Mouse (Mus musculus) ES-CJ7 (cell line): Measurements from ENCODE around the gene Phtf2.
"Not testable (repeated sequence)": the region's sequence is repeated elsewhere in the genome, so short reads cannot be mapped to it uniquely, and the experiment has no call there.

Experiments used
- DNase-seq: peaks from one replicate; pipeline ENCODE4 v3.0.0; 2011; ENCODE audit warnings: low read depth, low spot score

Phtf2 gene

DNA sequence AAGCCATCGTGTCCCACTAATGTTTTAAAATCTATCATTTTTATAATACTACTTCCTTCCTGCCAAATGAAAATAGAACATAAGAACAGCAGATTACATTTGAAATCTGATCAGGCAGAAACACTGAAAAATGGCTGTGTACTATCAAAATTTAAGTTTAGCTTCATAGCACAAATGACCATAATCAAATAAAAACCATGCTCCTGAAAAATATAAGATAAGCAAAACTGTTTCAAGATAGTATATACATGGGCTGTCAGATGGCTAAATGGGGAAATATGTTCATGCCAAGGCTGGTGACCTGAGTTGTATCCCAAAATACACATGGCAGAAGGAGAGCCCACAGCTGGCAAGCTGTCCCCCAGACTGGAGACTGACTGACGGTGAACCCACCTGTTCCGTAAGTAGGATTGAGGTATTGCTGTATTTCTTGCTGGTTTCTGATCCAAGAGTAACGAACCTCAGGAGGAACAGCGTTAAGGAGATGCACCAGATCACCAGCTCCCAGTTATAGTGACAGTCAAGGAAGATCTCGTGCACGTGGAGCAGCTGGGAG lies 116.5 kb downstream of the Phtf2 start:
- no peak for DNase-seq

DNA sequence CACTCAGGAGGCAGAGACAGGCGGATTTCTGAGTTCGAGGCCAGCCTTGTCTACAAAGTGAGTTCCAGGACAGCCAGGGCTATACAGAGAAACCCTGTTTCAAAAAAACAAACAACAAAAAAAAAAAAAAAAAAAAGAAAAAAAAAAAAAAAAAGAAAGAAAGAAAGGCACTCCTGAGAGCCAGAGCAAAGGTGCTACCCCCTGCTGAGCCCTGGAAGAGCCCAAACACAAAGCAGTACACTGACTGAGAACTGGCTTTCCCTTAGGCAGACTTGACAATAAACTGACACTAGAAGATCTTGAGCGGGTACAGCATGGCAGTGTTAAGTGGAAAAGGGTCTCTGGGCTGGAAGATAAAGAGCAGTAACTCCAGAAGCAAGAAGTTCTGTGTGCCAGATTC lies 119.5 kb downstream of the Phtf2 start:
- DNase-seq = peak; percentile 52

DNA sequence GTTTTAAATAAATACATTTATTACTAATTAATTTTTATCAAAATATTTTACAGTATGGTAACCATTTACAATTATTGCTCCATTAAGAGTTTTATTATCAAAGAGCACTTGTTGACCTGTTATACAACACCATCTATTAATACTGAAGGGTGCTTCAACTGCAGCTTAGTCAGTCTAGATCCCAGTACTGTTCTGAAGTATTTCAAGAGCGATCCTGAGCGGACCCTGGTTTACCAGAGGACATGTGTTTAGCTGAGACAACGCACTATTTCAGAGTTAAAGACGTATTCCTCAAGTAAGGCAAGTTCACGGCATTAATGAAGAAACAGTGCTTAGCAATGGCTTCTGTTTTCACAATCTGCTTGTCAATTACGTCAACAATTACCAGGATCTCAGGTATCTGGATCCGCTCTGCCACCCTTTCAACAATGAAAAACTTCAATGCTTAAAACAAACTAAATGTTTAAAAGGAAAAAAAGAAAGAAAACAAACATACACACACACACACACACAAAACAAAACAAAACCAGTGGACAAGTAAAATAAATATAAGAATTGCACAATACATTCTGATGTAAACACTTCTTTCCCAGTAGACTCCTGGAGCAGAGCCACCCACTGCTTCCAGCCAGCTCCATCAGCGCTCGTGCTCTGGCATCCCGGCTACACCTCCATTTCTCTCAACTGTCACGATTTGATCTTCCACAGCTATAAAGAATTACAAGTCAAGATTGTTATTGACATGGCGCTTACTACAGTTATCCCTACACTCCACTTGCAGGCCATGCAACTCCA lies 121.4 kb downstream of the Phtf2 start:
- DNase-seq = no peak

DNA sequence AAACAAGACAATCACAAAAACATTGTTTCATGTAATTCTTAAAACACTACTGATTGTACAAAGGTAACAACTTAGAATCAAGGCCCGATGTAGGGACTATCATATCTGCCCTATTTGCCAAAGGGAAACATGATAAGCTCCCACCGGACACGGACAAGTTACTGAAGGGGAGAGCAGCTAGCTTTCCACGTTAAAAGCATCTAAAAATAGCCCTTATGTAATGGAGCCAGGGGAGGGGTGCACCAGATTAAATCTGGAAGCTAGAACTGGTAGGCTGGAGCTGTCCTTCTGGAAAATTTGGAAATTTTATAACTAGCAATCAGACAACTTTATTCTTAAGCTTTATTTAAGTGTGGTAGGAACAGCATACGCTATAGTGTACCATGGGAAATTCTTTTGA lies 122.2 kb downstream of the Phtf2 start:
- DNase-seq = no peak

DNA sequence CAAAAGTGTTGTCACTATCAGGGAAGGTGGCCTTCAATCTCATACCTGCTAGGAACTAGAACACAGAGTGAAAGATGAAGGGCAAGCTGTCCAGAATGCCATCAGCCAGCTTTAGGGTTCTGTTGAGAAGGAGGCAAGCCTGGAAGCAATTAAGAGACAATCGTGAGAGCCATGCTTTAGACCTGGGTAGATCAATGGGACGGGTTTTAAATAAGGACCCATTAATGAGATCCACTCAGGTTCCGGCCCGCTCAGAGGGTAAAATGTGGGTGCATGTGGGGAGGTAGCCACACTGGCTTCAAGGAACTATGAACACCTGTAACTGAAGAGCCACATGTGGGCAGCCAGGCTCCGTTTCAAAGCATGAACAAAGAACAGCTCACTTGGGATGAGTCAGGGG lies 128.0 kb downstream of the Phtf2 start:
- no peak for DNase-seq

DNA sequence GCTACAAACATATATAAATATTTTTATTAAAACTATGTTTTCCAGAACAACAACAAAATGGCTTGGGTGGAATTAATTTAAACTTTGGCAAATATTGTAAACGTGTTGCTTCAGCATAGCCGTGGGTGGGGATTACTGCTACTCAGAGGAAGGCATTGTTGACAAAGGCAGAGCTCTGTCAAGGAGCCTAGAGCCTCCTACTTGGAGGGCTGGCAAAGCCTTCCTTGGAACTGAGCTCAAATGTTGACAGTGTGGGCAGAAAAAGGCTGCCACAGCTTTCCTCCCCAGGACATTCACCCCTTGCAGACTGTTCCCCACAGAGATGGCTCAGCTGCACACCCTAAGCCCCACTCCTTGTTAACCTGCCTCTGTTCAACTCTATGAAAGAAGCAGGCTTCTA lies 128.8 kb downstream of the Phtf2 start:
- DNase-seq = no peak

DNA sequence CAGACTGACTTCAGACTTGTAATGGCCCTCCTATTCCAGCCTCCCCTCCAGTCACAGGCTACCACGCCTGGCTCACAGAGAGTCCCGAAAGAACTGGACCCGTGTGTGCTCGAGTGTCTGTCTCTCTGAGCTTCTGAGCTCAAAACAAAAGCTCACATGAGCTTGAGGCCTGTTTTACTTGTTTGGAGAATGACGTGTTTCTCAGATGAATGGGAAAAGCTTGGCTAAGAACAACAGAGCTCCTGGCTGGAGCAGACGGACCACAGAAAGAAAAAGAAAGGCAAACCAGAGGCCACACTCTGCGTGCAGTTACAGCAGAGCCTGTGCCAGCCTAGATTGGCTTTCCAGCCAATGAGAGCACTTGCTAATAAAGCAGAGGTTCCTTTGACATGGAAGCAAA lies 130.2 kb downstream of the Phtf2 start:
- no peak for DNase-seq

DNA sequence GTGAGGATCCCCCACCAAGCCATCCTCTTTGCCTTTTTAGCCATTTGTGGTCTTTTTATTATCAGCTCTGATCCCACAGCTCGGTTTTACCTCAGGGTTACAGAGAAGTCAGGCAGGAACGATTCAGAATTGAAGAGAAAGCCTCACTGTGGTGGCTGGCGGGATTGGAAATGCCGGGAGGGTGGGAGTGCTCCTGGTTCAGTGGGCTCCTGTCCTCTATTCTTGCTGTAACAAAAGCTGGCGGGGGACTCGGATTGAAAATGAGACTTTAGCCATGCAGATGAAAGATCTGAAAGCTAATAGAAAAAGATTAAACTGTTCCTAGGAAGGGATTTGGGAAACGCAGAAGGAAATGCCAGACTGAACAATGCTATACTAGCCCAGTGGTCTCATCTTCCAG lies 130.9 kb downstream of the Phtf2 start:
- DNase-seq = no peak

DNA sequence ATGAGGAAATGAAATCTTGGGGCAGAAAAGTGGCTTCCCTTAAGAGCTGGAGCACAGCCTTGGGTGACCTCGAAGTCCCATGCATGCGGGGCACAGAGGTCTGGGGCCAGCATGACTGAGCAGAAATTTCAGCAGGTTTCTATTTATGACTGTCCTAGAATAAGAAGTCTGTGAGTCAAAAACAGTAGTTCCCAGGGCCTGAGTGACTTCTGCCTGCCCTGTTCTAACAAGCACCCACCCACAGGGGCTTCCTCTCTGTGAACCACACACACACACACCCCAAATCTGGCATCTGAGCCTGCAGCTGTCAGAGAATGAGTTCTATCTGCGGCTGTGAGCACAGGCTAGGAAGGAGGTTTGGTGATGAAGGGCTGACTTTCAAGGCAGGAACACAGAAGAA lies 132.4 kb downstream of the Phtf2 start:
- DNase-seq = no peak

DNA sequence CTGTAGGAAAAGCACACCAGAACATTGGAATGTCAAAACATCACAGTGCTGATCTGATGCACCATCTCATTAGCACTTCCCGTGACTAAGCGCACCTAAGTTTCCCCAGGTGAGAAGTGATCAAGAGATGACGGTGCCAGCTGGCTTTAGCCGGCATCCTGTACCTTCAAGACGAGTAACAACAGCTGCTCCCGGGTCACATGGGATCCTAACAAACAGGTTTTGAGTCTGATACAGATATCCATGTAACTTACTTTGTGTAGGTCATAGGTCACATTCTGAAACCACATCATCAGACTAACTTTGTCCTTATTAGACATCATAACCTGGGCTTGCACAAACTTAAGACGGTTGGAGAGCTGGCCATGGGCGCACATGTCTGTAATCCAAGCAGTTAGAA lies 133.1 kb downstream of the Phtf2 start:
- no peak for DNase-seq

DNA sequence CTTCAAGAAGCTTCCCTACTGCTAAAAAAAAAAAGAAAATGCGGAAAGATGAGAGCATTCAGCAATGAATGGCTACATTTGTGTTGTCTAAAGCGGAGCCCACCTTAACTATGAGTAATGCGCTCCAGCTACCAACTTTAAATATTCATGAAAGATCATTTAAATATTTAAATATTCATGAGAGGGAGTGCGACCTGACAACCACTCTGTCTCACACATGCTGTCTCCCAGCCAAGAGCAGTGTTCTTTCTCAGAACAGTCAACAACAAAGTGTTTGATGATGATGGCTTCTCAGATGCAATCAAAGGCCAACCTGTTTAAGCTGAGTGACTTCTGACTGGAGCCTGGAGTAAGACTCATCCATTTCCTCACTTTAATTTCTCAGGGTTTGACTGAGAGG lies 133.8 kb downstream of the Phtf2 start:
- no peak for DNase-seq

DNA sequence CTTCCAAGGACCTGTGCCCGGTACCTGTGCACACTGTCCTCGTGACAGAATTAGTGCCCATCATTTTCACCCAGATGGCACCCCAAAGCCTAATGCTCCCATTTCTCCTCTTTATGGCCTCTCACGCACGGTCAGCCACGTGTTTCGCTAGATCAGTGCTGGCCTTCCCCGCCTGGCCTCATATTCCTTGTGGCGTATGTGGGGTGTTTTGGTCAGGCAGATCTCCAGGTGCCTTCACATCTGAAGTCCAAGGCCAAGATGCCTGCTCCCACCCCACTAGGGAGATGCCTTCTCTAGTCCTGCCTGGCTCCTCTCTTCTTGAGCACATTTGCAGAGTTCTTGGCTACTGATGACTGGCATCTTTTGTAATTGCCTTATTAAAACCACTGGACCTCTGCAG lies 140.0 kb downstream of the Phtf2 start:
- DNase-seq = no peak

DNA sequence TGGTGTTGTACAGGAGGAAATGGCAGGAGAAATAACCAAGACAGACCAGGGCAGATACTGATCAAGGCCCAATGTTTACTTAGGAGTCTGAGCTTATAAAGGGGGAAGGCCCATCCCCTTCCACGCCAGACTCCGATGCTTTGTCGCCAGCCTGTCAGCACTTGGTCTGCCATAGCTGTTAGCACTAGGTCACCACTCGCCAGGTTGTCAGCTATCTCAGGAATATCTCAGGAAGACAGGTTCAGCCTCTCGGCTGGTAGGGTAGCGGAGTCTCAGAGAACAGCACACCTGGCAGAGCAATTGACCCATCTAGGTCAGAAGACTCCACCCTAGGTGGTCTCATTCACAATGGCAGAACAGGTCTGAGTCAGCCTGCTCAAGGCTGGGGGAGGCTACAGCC lies 140.7 kb downstream of the Phtf2 start:
- peak; percentile 24 for DNase-seq

DNA sequence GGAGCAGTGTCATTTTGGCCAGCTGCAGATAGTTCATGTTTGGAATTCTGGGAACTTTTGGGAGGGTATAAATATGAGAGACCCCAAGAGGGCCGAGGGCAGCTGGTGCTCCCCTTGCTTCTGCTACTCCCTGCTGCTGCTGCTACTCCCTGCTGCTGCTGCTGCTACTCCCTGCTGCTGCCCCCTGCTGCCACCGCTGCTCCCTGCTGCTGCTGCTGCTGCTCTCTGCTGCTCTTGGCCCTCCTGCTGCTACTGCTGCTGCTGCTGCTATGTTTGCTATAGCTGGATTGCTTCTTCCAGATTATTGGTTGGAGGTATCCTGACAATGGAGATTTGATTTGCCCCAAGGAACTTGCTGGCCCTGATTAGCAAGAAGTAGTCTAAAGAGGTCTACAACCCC lies 143.1 kb downstream of the Phtf2 start:
- DNase-seq = peak; percentile 14

DNA sequence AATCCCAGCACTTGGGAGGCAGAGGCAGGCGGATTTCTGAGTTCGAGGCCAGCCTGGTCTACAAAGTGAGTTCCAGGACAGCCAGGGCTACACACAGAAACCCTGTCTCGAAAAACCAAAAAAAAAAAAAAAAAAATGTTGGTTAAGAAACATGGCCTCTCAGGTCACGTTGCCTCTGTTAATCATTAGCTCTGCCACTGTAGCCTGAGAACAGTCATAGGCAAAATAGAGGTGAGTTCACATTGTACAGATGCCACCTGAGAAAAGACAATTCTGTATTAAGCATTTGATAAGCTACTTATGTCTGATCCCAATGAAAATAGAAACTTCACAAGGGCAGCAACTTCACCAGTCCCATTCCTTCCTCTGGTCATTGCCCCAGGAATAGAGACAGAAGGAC lies 158.7 kb downstream of the Phtf2 start:
- not testable (repeated sequence) for DNase-seq

DNA sequence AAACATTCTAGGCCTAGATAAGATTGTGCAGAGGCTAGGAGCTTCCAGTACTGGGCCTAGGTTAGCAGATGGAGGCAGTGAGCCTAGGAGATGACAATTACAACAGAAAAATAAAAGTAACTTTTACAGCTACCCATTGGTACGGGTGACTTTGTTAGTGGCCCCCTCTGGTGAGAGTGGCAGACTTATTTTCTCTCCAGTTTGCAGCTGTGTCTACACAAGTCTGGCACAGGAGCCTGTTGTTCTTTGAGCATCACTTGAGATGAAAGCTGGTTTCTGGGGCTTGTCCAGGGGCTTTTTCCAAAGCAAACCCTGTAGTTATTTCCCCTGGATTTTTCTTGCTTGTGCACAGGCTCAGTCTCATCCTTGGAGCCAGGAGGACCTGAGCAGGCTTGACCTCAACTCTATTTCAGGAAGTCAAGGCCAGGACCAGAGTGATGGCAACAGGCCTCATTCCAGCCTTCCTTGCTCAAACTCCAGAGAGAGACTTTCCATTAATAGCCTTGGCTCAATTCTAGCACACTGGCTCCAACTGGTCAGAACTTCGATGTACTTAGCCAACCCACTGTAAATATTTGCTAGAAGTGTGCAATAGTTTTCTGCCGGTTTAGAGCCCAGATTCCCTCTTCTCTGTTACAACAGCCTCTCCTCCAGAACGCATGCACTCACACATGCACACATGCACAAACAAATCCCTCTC lies 161.6 kb downstream of the Phtf2 start:
- DNase-seq = no peak

DNA sequence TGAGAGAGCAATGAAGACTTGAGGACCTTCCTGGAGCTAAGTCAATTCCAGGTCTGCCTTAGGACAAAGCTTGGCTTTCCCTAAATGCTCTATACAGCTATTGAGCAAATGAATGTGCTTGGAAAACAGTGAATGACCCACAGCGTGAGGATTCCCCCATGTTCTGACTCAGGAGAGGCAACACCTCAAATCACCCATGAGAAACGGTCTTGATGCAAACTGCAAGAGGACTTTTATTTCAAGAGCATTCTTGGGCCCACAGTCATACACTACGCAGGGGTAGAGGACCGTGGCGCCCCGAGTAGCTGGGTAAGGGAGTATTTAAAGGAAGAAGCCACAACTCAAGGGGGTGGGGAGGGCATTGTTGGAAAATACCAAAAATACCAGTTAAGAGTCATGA lies 165.9 kb downstream of the Phtf2 start:
- DNase-seq = not testable (repeated sequence)

DNA sequence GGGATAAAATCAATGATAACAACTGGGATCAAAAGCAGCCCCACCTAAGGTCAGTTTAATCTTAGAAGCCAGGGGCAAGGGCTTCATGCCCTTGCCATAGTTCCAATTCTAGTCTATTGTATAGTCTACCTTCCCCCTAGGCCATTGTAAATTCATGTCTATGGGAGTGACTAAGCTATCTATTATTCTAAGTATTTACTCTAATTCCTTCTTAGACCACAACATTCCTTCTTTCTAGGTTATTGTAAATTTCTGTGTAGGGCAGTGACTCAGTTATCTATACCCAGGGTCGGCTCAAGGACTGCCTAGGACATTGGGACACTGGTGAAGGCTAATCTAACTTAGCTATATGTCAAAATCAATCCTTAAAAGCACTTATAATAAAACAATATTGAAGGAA lies 167.3 kb downstream of the Phtf2 start:
- DNase-seq = not testable (repeated sequence)

DNA sequence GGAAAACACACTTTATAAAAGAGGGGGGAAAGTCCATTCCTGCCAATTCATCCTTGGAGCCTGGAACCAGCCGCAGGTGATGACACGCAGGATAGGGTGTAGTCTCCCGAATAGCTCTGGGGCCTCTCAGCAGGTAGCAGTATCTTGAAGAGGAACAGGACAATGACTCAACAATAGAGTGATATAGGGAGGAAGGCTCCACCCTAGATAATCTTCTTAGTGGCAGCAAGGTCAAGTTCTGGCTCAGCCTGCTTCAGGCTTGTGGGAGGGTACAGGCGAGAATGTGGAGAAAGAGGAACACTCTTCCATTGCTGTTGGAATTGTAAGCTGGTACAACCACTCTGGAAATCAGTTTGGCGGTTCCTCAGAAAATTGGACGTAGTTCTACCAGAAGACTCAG lies 171.1 kb downstream of the Phtf2 start:
- peak; percentile 93 for DNase-seq
